Mouse (Mus musculus): ENCODE results near the gene Ppp1r9b.

DNA sequence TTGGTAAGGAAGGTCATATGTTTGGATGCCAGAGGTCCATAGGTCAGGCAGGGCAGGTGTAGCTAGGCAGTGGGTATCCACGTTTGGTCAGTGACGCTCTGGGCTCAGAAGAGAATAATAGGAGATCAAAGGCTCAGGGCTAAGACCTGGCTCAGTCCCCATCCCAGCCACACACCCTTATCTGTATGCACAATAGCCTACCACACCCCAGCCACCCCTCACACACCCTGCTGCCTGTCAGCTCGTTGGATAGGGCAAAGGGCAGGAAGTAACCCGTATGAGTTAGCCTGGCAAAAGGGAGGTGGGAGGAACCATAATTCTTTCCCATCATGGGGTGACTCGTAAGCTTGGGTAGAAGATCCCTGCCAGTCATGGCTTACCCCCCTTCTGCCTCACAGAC, 6.8 kb downstream of the Ppp1r9b start:
- TF ChIP-seq CTCF (IDR thresholded peaks at IDR 0.05; ENCODE audit: low read depth) (no peak), EP300 (optimal IDR thresholded peaks at IDR 0.05) (no peak)
